Mouse (Mus musculus) embryo, embryonic 9.5 days (tissue): ENCODE measurements around the gene Srgap1.
A peak's percentile ranks its signal among the peaks of the same experiment; 100 is the strongest.

Experiments
- DNase-seq: peaks from one replicate; pipeline ENCODE4 v3.0.0-alpha.2; 2017; ENCODE audit errors: extremely low spot score

Srgap1 gene

GRCm38 (mm10) chr10:121763191-121763590 lies 283.9 kb downstream of the Srgap1 start:
- DNase-seq: no peak

DNA sequence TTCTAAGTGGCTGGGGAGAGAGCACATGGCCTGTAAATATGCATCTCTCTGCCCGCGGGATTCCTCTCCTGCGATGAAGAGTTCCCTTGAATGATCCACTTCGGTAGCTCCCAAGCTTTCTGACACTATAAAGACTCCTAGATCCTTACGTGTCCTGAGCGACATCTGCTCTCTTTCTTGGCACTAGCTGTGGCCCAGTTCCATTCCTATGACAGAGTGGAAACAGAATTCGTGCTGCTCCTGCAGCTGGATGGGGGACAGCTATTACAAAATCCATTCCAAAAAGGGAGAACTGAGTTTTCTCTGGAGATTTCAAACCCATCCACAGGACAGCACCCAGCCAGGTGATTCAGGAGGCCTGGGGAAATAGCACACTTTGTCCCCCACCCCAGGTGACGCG lies 285.0 kb downstream of the Srgap1 start:
- no peak for DNase-seq

DNA sequence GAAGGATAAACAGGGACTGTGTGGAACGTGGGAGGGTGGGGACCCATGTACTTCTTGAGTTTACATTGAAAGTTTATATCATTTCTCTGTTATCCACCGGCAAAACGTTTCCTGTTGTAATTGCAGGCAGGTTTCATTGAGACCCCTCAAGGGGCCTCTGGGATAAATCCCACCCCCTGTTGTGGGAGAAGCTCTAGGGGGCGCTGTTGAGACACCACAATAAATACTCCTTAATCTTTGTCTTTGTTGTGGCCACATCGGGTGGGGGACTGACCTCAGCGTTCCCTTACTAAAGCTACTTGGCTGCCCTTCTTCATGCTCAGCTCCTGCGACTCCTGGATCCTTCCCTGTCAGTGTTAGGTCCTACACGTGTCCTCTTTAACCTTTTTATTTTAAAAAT lies 288.0 kb downstream of the Srgap1 start:
- DNase-seq: no peak

- DNase-seq: no peak
These were observed 290.4 kb downstream of the Srgap1 start for GRCm38 (mm10) chr10:121756677-121757076.

- DNase-seq: no peak
These were observed 291.3 kb downstream of the Srgap1 start for GRCm38 (mm10) chr10:121755822-121756221.

DNA sequence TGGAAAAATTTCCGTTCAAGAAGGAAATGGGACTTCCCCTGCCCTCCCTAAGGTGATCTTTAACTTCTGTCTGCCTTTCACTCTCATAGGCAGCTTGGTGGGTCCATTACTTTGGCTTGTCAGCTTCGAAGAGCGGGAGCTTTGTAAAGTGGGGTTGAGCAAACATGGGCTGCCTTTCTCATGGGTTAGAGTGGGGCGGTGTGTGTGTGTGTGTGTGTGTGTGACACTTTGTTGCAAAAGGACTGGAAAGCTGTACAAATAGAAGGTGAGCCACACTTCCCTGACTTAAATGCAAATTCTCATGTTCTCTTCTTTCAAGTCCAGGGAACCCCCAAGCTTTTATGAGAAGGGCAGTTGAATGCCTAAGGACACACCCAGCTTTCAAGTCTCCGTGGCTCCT lies 292.9 kb downstream of the Srgap1 start:
- DNase-seq: no peak

DNA sequence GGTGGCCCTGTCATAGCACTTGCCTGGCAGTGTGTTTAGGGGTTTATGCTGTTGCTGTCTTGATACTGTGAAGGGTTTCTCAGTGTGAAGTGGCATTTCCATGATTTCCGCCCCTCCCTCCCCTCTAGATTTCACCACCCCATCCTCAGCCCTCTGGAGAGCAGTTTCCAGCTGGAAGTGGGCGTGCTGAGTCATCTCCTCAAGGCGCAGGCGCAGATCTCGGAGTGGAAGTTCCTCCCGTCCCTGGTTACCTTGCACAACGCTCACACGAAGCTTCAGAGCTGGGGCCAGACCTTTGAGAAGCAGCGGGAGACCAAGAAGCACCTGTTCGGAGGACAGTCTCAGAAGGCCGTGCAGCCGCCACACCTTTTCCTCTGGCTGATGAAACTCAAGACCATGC lies 296.9 kb downstream of the Srgap1 start:
- no peak for DNase-seq

- DNase-seq: peak; percentile 41
These were observed 304.8 kb downstream of the Srgap1 start for GRCm38 (mm10) chr10:121742336-121742735.

DNA sequence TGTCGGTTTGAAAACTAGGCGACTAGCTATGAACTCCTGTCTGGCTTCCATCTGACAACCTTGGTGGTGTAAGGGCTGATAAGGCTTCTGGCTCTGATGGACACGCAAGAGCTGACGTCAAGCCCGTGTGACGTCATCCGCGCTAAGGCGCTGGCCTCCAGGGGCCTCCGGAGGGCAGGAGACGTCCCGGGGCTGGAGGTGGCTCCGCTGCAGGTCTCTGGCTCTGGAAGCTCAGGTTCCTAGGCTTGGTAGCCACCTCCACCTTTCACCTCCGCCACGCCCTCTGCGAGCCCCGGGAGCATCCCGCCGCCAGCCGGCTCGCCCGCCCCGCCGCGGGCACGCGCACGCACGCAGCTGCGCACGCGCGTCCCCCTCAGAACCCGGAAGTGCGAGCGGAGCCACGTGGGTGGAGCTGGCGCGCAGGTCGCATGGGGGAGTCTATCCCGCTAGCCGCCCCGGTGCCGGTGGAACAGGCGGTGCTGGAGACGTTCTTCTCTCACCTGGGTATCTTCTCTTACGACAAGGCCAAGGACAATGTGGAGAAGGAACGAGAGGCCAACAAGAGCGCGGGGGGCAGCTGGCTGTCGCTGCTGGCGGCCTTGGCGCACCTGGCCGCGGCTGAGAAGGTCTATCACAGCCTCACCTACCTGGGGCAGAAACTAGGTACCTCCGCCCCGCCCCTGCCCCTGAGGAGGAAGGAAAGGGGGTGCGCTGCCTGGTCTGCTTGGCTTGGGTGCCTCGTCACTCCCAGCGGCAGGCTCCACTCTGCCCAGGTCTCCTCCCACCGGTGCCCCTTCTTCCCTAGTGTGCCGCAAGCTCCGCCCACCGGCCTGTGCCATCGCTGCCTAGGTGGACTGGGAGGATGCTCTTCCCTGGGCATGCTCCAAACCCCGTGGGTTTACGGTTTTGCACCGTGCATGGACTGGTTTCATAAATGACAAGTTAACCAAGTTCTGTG lies 307.3 kb downstream of the Srgap1 start, which contains the start of gene BC048403:
TSS of gene BC048403 (plus strand) at position 390 of the 958 bp plus-strand sequence.
- peak; percentile 90 for DNase-seq

GRCm38 (mm10) chr10:121737256-121737655 lies 309.9 kb downstream of the Srgap1 start:
- no peak for DNase-seq

DNA sequence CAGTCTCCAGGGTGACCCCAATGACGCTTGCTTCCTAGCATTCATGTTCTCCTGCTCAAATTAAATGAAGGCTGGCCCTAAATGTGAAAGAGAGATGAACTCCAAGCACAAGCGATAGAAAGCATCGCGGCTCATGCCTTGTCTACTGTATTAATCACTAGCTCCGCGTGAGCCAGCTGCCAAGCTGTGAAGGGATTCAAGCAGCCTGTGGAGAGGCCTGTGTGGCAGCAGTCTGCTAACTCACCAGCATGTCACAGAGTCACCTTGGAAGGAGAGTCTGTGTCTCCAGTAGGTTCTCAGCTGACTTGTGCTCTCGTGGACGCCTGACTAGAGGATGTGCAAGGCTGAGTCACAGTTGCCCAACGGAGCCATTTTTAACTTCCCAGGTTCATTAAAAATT lies 314.6 kb downstream of the Srgap1 start:
- DNase-seq: no peak

GRCm38 (mm10) chr10:121731048-121731725 lies 315.9 kb downstream of the Srgap1 start:
- DNase-seq: no peak
